In genomic region chr4:64092857-64093256, GRCm38 (mm10) we compare ENCODE assay signal across 27 mouse cellular contexts. TPM values are rescaled to one million over a fixed set of nuclear protein-coding genes. Genes with fewer than 3 reads are reported as not detected.
A peak's percentile ranks its signal among the peaks of the same experiment; 100 is the strongest.
DNase-seq lines count a peak whose midpoint lies in the region; ATAC-seq and TF ChIP-seq lines count a peak whose summit lies in the region.
"Had no signal": no experiment of that assay in that cellular context is flagged by ENCODE, and none has a peak within 500 bp of the region (broad histone marks: within the 10 kb centered on the region; RNA-seq: fewer than 3 reads in every experiment).

No protein-coding gene starts in this region.

- TF ChIP-seq CTCF in CH12.LX (conservative IDR thresholded peaks at IDR 0.05 in 1 of 2, IDR thresholded peaks at IDR 0.05 in 1 of 2; ENCODE audit: low read depth in 2 of 2, low read length in 2 of 2), result no peak

- H3K9ac ChIP-seq in CH12.LX (ENCODE audit: insufficient read depth, low read depth), result no peak overlapping the region
- H3K9ac ChIP-seq in neural tube, embryonic 15.5 days (replicated peaks), result no peak overlapping the region
- H3K9ac ChIP-seq: embryonic facial prominence, embryonic 12.5 days; forebrain, embryonic 12.5 days; forebrain, embryonic 15.5 days; hindbrain, embryonic 13.5 days; intestine, embryonic 15.5 days had no signal

- no peaks in the 10 kb centered on the region for H3K27me3 ChIP-seq in CH12.LX (replicated peaks)
- H3K27me3 ChIP-seq in neural tube, embryonic 15.5 days (replicated peaks), result no peaks in the 10 kb centered on the region
- H3K27me3 ChIP-seq: embryonic facial prominence, embryonic 12.5 days; forebrain, embryonic 12.5 days; forebrain, embryonic 15.5 days; hindbrain, embryonic 13.5 days; intestine, embryonic 15.5 days; Patski had no signal

- H3K4me3 ChIP-seq in CH12.LX (replicated peaks in 1 of 3; ENCODE audit: low read depth in 2 of 3, low read length in 2 of 3, poor library complexity in 1 of 3), result no peak overlapping the region
- H3K4me3 ChIP-seq in neural tube, embryonic 15.5 days (replicated peaks), result no peak overlapping the region
- H3K4me3 ChIP-seq: embryonic facial prominence, embryonic 12.5 days; erythroblast, embryonic 14.5 days; forebrain, embryonic 12.5 days; forebrain, embryonic 15.5 days; hindbrain, embryonic 10.5 days; hindbrain, embryonic 13.5 days; intestine, embryonic 15.5 days had no signal

- WGBS in neural tube, embryonic 15.5 days, result 78% methylated on average over 1 of the region's 1 CpGs

- TF ChIP-seq POLR2A in CH12.LX (IDR thresholded peaks at IDR 0.05; ENCODE audit: low read depth, low read length), result no peak

- peak; percentile 39; the same call in 1 of the 2 replicates for ATAC-seq in common myeloid progenitor, adult 5-6 weeks (replicated peaks; ENCODE audit: low read depth, poor library complexity, severe bottlenecking)
- no peak for ATAC-seq in neural tube, embryonic 15.5 days (ENCODE audit: low FRiP score)
- ATAC-seq: forebrain, embryonic 15.5 days; hindbrain, embryonic 16.5 days; intestine, embryonic 15.5 days; Patski had no signal

- dilution Hi-C loops in CH12.LX (cut with MboI; ENCODE audit: extremely low pct_ligation_motif_present, extremely low pct_unique_long_range_greater_than_20kb, low sequenced_read_pairs), result no loop called here

- H3K79me2 ChIP-seq in CH12.LX (replicated peaks; ENCODE audit: control insufficient read depth, extremely low read depth, insufficient read depth, poor library complexity, severe bottlenecking), result no peaks in the 10 kb centered on the region

- peak; percentile 1 for DNase-seq in retina, postnatal 1 day
- no peak for DNase-seq in retina, embryonic 14.5 days (ENCODE audit: low spot score)
- peak; percentile 17 for DNase-seq in CH12.LX (ENCODE audit: extremely low read depth)
- DNase-seq in yolk sac, embryonic 10.5 days (ENCODE audit: low spot score), result no peak
- DNase-seq in adrenal gland, adult 8-10 months, result no peak
- DNase-seq: adrenal gland, adult 2 months; adrenal gland, postnatal 25 days; B cell, adult 2 months; cerebellum, adult 11-12 months; cerebellum, adult 8-10 months; cerebellum, postnatal 10 days; cerebellum, postnatal 36 days; gastrocnemius, postnatal 25 days; kidney, adult 11 months had no signal

- no peak overlapping the region for H3K4me2 ChIP-seq in CH12.LX (ENCODE audit: insufficient read depth, low read depth, poor library complexity, severe bottlenecking)
- H3K4me2 ChIP-seq in neural tube, embryonic 15.5 days, result no peak overlapping the region
- H3K4me2 ChIP-seq: embryonic facial prominence, embryonic 12.5 days; forebrain, embryonic 12.5 days; forebrain, embryonic 15.5 days; heart, embryonic 11.5 days; hindbrain, embryonic 13.5 days; intestine, embryonic 15.5 days had no signal

- H3K4me1 ChIP-seq in CH12.LX (ENCODE audit: control insufficient read depth in 1 of 2, insufficient read depth in 2 of 2), result peaks cover 0 to 11% of the 10 kb centered on the region in 2 experiments; a peak in 2 of 4 replicates
- no peaks in the 10 kb centered on the region for H3K4me1 ChIP-seq in neural tube, embryonic 15.5 days
- H3K4me1 ChIP-seq: embryonic facial prominence, embryonic 12.5 days; forebrain, embryonic 12.5 days; forebrain, embryonic 15.5 days; hindbrain, embryonic 10.5 days; hindbrain, embryonic 13.5 days; intestine, embryonic 15.5 days had no signal

- no peak for TF ChIP-seq RAD21 in CH12.LX (IDR thresholded peaks at IDR 0.05; ENCODE audit: low read depth, low read length)

- no peak for TF ChIP-seq EP300 in CH12.LX (IDR thresholded peaks at IDR 0.05; ENCODE audit: low read length)

- H3K9me3 ChIP-seq in CH12.LX (replicated peaks; ENCODE audit: low read length), result no peaks in the 10 kb centered on the region
- H3K9me3 ChIP-seq in neural tube, embryonic 15.5 days (replicated peaks), result no peaks in the 10 kb centered on the region
- H3K9me3 ChIP-seq: embryonic facial prominence, embryonic 12.5 days; forebrain, embryonic 12.5 days; forebrain, embryonic 15.5 days; hindbrain, embryonic 10.5 days; hindbrain, embryonic 13.5 days; intestine, embryonic 15.5 days had no signal

- no peak overlapping the region for H3K27ac ChIP-seq in CH12.LX (ENCODE audit: insufficient read depth, low read depth)
- no peak overlapping the region for H3K27ac ChIP-seq in neural tube, embryonic 15.5 days (replicated peaks)
- H3K27ac ChIP-seq: embryonic facial prominence, embryonic 12.5 days; forebrain, embryonic 12.5 days; forebrain, embryonic 15.5 days; hindbrain, embryonic 10.5 days; hindbrain, embryonic 13.5 days; intestine, embryonic 15.5 days had no signal

- in situ Hi-C loops in CH12.LX (cut with MboI; ENCODE audit: low pct_ligation_motif_present, low pct_unique_long_range_greater_than_20kb, low sequenced_read_pairs), result no loop called here

- no peaks in the 10 kb centered on the region for H3K36me3 ChIP-seq in CH12.LX (replicated peaks in 1 of 2; ENCODE audit: control insufficient read depth in 1 of 2, insufficient read depth in 1 of 2, low read length in 1 of 2)
- H3K36me3 ChIP-seq in neural tube, embryonic 15.5 days, result no peaks in the 10 kb centered on the region
- H3K36me3 ChIP-seq: embryonic facial prominence, embryonic 12.5 days; forebrain, embryonic 12.5 days; forebrain, embryonic 15.5 days; hindbrain, embryonic 10.5 days; hindbrain, embryonic 13.5 days; intestine, embryonic 15.5 days had no signal

TF ChIP-seq in CH12.LX, 34 proteins besides CTCF, POLR2A, EP300 and RAD21:
- no peak for TF ChIP-seq HCFC1 (IDR thresholded peaks at IDR 0.05; ENCODE audit: low read depth, low read length)
- TF ChIP-seq ETS1 (conservative IDR thresholded peaks at IDR 0.05; ENCODE audit: low read depth, low read length), result 0 out of 2 replicates have a peak, but pooled peaks have one; percentile 20
TF ChIP-seq in CH12.LX: peak in this region for 1.

RNA-seq across cellular contexts. Expression of gene Tnc, which starts 46.0 kb away (rescaled TPM):
- 0.13 TPM in 2 replicates for total RNA-seq in CH12.LX (2012; rRNA removed)
- not detected in 2 replicates for total RNA-seq in CH12.LX (2014; rRNA removed)
- 0.98 and 1.2 TPM in 2 replicates for polyA plus RNA-seq in CH12.LX (2012; ENCODE audit: insufficient read length, low read depth)
- total RNA-seq in common myeloid progenitor, adult 5-6 weeks (2017), result 0.05 TPM in 2 replicates
- 54.4 and 67.0 TPM in 2 replicates for polyA plus RNA-seq in neural tube, embryonic 15.5 days (2015; fragmentation: Nextera tagmentation; extraction: Ambion mirVana)
- 1 to 10 TPM; 5.4 to 9.5 (median 7.3) TPM for total RNA-seq in adrenal gland, adult 8-10 months (2022)
- total RNA-seq: MEL had no signal
- polyA plus RNA-seq: erythroblast, embryonic 14.5 days had no signal

Comparison
In these comparisons a context has a peak if more than half of its experiments do, and no peak if none do; other contexts are left out.
1. DNase-seq: peak in retina, postnatal 1 day (single experiment) and CH12.LX (single experiment); none in retina, embryonic 14.5 days (single experiment), yolk sac, embryonic 10.5 days (single experiment) and adrenal gland, adult 8-10 months (single experiment).